Mouse (Mus musculus) brain, embryonic 18.5 days (tissue): ENCODE measurements around the gene Fbxw7.
A peak's percentile ranks its signal among the peaks of the same experiment; 100 is the strongest.

Experiments
- DNase-seq: peaks from one replicate; pipeline ENCODE4 v3.0.0-alpha.2; 2012; ENCODE audit warnings: low read depth, low spot score

Fbxw7 gene

DNA sequence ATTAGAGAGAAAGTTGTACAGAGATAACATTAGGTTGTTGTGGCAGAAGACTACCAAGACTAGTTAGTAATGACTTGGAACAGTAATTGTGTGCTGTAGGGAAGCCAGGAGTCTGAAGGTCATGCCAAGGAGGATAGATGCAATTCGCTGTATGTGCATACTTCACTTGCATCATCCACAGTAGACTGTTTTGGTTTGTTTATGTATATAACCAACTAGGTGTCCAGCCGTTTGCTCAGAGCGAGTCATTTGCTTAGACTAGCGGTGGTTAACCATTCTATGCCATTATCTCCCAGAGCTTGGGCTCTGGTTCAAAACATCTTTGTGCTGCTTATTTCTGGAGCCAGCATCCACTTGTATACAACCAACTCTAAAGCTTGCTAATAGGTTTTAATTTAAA lies 134.3 kb downstream of the Fbxw7 start:
- DNase-seq: no peak

- DNase-seq: no peak
Observed at GRCm38 (mm10) chr3:84951698-84952097, 136.6 kb downstream of the Fbxw7 start.

DNA sequence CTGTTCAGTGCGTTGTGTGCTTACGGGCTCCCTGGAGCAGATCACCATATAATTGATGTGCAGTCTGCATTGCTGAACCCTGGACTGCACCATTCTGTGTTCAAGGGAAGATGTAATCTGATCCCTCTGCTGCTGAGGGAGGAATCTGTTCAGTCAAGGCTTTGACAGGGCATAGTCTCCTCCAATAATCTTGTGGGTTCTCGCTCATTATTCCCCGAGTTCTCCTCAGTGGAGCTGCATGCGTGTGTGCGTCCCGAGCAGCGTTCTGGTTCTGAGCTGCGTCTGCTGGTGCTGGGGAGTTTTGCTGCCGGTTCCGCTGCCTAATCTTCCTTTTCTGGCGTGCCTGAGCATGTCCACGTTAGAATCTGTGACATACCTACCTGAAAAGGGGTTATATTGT lies 137.1 kb downstream of the Fbxw7 start:
- DNase-seq: peak; percentile 72

DNA sequence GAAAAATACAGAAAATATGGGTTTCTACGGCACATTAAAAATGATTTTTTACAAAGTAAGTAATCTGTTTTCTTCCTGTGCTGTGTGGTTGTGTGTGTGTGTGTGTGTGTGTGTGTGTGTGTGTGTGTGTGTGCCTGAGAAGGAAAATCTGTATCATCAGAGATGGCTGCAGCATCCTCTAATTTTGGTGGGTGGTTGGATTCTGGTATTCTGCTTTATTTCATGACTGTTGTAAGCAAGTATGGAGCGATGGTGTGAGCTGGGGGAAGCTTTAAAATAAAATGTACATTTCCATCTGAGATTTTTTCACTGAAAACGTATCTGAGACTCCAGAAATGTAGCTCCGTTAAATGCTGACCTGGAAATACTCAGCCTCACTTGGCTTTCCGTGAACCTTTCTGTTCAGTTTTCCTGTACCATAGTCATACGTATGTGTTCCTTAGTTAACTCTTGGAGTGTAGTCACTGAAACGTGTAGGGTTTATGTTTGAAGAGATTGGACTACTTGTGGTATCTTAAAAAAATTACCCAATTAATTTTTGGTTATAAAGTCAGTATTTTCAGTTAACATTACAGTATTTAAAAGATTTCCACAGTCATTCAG lies 137.6 kb downstream of the Fbxw7 start:
- no peak for DNase-seq

- no peak for DNase-seq
Observed at GRCm38 (mm10) chr3:84955011-84955775, 140.1 kb downstream of the Fbxw7 start.

- DNase-seq: no peak
Observed at GRCm38 (mm10) chr3:84955857-84956256, 140.8 kb downstream of the Fbxw7 start.

GRCm38 (mm10) chr3:84965156-84965555 lies 150.1 kb downstream of the Fbxw7 start:
- DNase-seq: no peak

- no peak for DNase-seq
Observed at GRCm38 (mm10) chr3:84967364-84967763, 152.3 kb downstream of the Fbxw7 start.

DNA sequence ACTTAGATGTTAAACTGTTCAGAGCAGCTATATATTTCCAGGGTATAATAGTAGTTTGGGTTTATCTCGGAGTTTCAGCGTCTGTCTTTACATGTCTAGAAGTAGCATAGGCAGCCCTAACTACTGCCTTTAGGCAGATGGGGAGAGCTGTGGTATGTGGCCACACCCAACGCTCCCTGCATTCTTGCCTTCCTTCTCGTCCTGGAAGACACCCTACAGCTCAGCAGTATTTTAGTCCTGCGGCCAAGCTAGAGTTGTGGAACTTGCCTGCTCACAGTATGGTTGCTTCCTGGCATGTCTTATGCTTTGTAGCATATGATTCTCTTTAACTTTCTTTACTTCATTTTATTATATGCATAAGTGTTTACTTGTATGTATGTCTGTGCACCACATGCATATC lies 156.5 kb downstream of the Fbxw7 start:
- no peak for DNase-seq

GRCm38 (mm10) chr3:84972881-84973280 lies 157.8 kb downstream of the Fbxw7 start:
- DNase-seq: no peak

DNA sequence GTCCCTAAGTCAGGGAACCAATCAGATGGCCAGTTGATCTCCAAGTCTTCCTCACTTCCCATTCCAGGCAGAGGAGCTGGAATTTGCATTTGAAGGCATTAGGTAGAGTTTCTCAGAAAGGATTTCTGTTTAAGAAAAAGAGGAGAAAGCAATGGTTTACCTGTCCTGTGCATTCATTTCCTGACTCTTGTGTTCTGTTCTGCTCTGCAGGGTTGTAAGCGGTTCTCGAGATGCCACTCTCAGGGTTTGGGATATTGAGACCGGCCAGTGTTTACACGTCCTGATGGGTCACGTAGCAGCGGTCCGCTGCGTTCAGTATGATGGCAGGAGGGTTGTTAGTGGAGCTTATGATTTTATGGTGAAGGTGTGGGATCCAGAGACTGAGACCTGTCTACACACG lies 159.1 kb downstream of the Fbxw7 start:
- no peak for DNase-seq

- no peak for DNase-seq
Observed at GRCm38 (mm10) chr3:84978676-84979075, 163.6 kb downstream of the Fbxw7 start.

DNA sequence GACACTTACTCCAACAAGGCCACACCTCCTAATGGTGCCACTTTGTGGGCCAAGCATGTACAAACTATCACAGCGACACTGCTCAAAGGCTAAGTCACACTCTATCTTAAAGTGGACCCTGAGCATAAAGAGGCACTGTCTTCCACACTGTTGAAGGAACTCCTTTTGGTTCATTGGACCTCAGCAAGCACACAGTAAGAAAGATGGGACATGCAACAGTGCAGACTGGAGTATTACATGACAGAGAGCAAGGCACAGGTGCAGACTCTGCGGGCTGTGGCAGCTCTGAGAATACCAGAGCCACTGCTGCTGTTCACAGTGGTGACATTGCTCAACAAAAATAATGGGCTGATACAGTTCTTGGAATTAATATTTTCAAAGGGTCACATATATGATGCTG lies 165.1 kb downstream of the Fbxw7 start:
- DNase-seq: no peak

DNA sequence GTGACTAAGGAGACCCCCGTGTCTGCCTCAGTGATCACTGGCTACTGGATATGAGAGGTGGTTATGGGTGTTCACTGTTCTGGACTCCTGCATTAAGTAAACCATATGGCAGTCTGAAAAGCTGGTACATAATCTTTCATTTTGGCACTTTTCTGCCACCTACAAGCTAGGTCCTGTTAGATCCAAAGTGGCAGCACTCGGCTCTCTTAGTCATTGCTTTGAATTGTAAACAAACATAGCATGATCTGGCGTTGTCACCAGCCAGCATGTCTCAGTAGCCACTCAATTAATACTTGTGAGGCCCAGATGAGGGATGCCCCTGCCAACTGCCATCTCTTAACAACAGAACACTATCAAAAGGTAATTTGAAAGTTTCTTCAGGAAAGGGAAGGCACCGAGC lies 167.6 kb downstream of the Fbxw7 start:
- DNase-seq: no peak

- no peak for DNase-seq
Observed at GRCm38 (mm10) chr3:84985121-84985625, 170.1 kb downstream of the Fbxw7 start.

- no peak for DNase-seq
Observed at GRCm38 (mm10) chr3:84988880-84989279, 173.8 kb downstream of the Fbxw7 start.

GRCm38 (mm10) chr3:85005257-85005656 lies 190.2 kb downstream of the Fbxw7 start:
- DNase-seq: no peak

GRCm38 (mm10) chr3:85012889-85013288 lies 197.8 kb downstream of the Fbxw7 start:
- no peak for DNase-seq

- peak; percentile 16 for DNase-seq
Observed at GRCm38 (mm10) chr3:85015667-85016066, 200.6 kb downstream of the Fbxw7 start.

DNA sequence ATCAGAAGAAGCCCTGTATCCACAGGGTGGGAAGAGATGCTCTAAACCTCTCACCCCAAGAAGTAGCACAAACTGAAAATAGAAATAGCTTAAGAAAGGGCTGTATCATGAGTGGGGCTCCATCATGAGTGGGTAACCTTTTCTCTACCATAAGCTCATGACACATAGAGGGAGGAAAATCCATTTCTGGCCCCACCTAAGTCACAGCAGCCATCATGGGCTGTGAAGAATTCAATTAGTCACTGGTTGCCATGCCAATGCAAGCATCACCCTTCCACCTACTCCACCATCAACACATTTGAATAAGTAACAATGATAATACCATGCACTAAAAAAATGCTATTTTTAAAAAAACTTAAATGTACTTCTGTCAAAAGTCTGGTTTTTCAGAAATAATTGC lies 205.1 kb downstream of the Fbxw7 start:
- no peak for DNase-seq

- DNase-seq: no peak
Observed at GRCm38 (mm10) chr3:85021816-85022215, 206.7 kb downstream of the Fbxw7 start.

DNA sequence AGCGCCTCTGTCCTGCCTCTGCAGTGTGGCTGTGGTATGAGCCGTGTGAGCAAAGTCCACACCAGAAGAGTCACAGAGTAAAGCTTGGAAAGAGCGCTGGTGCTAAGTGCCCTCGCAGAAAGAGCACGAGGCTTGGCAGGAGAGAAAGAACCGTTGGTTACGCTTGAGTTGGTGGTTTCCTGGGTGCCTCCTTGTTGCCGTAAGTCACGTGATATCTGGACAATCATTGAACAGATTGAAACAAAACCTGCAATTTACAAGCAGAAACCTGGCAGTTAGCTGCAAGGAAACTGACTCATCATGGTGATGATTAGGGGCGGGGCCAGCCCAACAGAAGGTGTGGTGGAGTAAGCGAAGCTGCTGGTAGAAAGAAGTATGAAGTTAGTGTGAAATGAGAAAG lies 207.7 kb downstream of the Fbxw7 start:
- no peak for DNase-seq

DNA sequence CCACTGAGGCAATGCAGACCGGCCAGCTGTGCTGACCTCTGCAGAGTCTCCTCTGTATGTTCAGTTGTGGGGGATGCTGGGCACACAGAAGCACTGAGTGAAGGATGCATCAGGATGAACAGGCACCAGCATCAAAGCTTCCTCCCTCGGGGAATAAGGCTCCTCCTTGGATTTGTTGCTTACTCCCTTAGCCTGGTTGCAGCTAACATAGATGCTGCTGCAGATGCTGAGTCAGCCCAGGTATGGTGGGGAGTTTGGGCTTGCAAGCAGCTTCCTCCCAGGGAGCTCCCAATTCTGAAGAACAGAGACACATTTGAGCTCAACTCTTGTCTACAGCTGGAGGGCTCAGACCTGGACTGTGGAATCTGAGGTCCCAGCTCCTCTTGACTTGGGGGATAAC lies 209.2 kb downstream of the Fbxw7 start:
- no peak for DNase-seq
